Mouse (Mus musculus): ENCODE data around the gene Cep57l1.
A peak's percentile ranks its signal among the peaks of the same experiment; 100 is the strongest.

Cep57l1 gene

GRCm38 (mm10) chr10:41744006-41744405 lies 65.7 kb downstream of the Cep57l1 start:
- no peak for DNase-seq (ENCODE audit: low read depth, low spot score)

DNA sequence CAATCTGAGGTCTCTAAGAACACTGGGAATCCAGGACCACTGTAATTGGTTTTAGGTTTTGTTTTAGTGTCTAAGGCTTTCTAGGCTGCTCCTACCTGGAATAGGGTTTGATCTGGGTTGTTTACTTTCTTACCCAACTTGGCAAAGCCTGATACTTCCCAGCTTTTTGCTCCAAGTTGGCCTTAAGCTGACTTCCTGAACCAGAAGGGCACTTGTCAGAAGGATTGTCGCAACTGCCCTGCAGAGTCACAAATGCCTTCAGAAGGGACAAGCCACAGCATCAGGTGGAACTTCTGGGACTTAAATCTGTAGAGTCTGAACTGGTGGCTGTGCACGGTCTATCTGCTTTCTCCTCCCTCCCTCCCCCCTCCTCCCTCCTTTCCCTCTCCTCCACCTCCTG lies 69.5 kb downstream of the Cep57l1 start:
- DNase-seq (ENCODE audit: low read depth, low spot score): no peak

DNA sequence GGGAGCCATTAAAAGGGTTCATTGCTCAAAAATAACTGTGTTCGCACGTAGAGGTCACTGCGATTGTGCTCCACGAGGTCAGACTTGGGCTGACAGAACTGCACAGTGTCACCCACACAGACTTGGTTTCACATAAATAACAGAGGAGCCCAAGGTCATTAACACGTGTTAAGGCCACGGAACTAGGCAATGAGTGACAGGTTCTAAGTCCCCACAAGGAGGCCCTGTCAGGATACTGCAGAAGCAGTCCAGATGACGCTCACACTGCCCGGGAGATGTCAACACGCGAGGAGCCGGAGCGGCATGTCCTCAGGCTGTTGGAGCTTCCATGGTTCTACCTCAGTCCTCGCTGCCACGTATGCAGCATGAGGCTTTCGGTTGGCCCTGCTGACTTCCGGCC lies 72.4 kb downstream of the Cep57l1 start:
- no peak for DNase-seq (ENCODE audit: low read depth, low spot score)

DNA sequence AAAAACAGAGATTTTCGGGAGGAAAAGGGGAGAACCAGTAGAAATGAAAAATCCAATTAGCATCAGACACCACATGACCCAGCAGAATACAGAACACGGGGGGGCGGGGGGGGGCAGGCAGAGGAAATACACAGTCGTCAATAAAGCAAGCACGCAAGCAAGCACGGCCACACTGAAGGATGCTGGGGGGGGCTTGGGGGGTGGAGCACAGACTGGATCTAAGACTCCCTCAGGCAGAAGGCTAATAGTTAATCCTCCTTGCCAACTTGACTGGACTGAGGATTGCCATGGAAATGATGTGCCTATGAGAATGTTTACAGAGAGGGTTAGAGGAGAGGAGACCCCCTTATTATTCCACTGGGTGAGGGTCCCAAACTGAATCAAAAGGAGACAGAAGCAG lies 74.3 kb downstream of the Cep57l1 start:
- DNase-seq (ENCODE audit: low read depth, low spot score): no peak

DNA sequence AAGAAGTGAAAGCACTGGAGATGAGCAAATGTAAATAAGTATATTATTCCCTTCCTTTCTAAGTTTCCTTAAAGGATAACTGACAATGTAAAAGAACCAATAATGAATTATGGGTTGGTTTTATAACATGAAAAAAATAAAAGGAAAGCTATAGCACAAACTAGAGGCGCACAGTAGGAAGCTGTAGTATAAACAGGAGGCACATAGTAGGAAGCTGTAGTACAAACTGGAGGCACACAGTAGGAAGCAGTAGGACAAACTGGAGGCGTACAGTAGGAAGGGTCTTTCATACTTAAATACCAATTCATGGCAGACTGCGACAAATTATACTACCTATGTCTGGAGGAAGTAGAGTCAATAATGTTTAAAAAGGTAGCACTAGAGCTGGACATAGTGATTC lies 76.5 kb downstream of the Cep57l1 start:
- no peak for DNase-seq (ENCODE audit: low read depth, low spot score)

GRCm38 (mm10) chr10:41731932-41732331 lies 77.7 kb downstream of the Cep57l1 start:
- DNase-seq (ENCODE audit: low read depth, low spot score): peak; percentile 41

- DNase-seq (ENCODE audit: low read depth, low spot score): no peak
These were observed 78.9 kb downstream of the Cep57l1 start for GRCm38 (mm10) chr10:41730746-41731145.

DNA sequence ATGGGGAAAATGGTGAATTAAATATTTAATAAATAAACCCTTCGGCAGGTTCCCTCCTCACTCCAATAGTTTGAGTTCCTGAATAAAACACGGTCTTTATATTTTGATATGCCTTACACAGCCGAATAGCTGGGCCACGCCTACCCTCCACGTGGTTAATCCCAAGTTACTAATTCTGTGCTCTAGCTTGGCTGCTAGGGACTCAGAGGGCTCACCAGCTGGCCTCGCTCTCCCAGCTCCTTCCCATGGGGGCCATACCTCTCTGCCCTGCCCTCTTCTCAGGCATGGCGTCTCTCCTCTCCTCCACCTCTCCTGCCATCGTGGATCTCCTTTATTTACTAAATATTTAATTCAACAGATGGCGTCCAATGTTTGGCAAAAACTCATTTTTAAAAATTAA lies 83.5 kb downstream of the Cep57l1 start:
- DNase-seq (ENCODE audit: low read depth, low spot score): no peak

- no peak for DNase-seq (ENCODE audit: low read depth, low spot score)
These were observed 90.1 kb downstream of the Cep57l1 start for GRCm38 (mm10) chr10:41719587-41719986.

DNA sequence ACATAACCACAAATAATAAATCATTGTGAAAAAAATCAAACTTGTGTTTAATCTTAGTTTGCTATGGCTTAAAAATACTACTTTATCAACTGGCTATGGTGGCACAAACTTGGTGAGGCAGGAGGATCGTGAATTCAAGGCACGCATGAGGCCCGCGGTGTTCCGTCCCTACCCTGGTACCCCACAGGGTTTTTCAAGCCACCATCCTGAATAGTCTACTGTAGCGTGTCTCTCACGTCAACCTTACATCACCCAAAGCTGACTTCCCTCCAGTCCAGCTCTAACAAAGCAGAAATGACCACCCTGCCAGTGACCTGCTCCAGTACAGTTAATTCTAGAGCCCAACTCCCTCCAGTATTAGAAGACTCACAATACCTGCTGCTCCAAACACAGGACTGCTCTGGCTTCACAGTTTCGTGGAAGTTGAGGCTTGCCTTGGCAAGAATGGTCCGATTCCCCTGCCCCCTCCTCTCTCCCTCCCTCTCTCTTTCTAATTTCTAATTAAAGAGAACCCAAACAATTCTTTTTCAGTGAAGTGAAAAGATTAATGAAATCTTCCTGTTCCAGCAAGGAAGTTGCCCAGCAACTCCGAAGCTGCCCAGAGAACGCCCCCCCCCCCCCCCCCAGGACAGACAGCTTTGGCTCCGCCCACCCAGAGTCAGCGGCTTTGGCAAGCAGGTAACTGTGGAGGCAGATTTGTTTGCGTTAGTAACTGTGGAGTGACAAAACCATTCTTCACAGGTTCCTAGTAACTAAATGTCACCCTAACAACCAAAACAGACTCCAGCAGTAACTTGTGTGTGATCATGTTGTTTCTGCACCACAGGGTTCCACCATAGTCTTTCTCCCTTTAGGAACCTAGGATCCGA lies 93.4 kb downstream of the Cep57l1 start, which contains the start of gene Ccdc162:
Ccdc162 (minus strand) TSS at position 606 of the 869 bp plus-strand sequence.
- no peak for DNase-seq (ENCODE audit: low read depth, low spot score)

DNA sequence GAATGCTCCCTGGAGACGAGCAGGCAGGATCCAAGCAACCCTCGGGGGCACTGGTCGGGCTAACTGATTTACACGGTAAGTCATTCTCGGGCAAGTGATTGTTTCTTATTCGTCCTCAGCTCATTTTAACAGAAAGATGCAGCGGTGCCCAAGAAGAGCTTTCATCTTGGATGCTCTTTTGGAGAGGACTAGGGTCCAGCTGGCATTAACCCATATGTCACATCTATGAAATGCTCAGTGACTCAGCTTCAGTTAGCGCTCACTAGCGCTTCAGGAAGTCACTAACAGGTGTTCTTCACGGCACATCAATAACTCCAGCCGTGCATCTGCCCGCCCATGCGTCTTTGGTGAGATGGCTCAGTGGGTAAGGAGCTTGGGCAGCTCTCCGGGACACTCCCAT lies 94.1 kb downstream of the Cep57l1 start:
- DNase-seq (ENCODE audit: low read depth, low spot score): no peak

DNA sequence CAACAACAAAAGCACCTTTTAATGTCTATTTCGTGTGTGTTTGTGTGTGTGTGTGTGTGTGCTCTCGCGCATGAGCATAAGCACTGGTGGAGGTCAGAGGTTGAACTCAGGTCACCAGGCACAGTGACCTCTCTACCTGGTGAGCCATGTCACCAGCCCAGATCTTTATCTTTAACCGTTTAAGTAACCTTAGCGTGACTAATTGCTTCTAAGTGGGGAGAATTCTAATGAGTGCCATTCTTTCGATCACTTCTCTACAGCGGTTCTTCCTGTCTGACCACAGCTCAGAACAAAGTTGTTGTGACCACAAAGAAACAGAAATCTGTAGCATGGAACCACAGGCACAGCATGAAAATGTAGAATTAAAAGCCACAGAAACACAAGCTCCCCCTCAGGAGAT lies 98.2 kb downstream of the Cep57l1 start:
- DNase-seq (ENCODE audit: low read depth, low spot score): no peak

DNA sequence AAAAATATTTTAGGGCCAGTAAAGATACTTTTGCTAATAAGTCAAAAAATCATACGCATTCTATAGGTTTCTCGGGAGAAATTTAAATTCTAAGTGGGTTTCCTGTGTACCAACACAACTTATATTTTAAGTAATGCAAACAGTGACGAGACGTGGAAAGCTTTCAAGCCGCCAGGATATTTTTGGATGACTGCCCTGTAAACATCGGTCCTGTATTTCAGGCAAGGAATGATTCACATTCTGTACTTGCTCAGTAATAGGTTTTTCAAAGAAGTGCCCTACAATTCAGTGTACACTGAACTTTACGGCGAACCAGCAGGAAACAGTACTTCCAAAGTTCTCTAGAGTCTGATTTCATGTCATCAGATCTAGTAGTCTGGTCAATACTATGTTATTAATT lies 98.9 kb downstream of the Cep57l1 start:
- DNase-seq (ENCODE audit: low read depth, low spot score): no peak

- no peak for DNase-seq (ENCODE audit: low read depth, low spot score)
These were observed 100.3 kb downstream of the Cep57l1 start for GRCm38 (mm10) chr10:41709341-41709740.

- DNase-seq (ENCODE audit: low read depth, low spot score): no peak
These were observed 110.0 kb downstream of the Cep57l1 start for GRCm38 (mm10) chr10:41699669-41700068.

GRCm38 (mm10) chr10:41697040-41697439 lies 112.6 kb downstream of the Cep57l1 start:
- no peak for DNase-seq (ENCODE audit: low read depth, low spot score)

DNA sequence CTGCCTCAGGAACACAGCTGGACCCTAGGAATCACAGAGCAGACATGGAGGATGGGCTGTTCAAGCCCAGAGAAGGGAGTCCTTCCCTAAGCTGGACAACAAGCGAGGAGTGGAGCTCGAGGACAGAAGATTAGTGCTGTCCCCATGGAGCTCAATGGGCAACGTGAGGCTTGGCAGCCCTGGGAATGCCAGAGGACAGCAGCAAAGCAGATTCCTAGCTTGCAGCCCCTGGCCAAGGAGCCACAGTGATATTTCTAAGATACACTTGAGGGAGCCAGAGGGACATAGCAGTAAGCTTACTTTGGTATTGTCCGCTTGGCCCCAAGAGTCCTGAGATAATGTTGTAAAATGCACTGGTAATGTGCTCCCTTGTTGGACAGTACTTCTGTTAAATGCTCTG lies 118.7 kb downstream of the Cep57l1 start:
- DNase-seq (ENCODE audit: low read depth, low spot score): no peak

DNA sequence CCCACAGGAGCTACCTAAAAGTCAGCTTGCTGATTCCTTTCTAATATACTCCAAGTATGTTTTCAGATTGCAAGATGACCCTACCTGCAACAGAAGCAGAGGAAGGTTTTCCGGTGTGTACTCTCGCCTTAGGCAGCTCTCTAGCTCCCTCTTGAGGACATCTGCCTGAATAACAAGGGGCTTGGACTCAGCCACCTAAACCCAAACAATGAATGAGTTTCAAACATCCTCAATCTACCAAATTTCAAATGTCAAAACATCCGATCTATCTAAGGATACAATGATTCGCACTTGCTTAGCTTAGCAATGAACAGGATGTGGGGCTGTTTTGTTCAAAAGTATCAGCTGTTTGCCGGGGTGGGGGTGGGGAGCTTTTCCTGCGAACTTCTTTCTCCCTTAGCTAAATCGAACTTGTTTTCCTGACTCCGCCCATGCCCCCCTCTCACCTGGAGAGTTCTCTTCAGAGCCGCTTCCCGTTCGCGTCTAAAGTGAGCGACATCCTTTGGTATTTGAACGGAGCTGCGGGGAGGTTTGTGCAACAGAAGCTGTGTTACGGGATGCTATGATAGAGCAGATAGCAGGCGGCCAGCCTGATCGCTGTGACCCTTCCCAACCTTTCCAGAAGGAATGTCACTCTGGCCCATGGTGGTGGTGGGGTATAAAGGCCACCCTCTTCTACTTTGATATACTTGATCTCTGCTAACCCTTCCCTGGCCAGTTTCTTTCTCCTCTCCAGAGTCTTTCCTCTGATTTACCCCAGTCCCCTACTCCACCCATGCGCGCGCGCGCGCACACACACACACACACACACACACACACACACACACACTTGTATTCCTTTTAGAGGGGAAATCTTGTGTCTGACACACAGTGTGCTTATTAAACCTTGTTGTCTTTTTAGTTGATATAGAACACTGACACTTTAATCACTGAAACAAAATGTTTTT lies 119.5 kb downstream of the Cep57l1 start:
- DNase-seq (ENCODE audit: low read depth, low spot score): no peak

- peak; percentile 39 for DNase-seq (ENCODE audit: low read depth, low spot score)
These were observed 125.1 kb downstream of the Cep57l1 start for GRCm38 (mm10) chr10:41684548-41684996.

GRCm38 (mm10) chr10:41682546-41683393 lies 126.9 kb downstream of the Cep57l1 start:
- peak; percentile 73 for DNase-seq (ENCODE audit: low read depth, low spot score)

- peak; percentile 68 for DNase-seq (ENCODE audit: low read depth, low spot score)
These were observed 130.8 kb downstream of the Cep57l1 start for GRCm38 (mm10) chr10:41678746-41679360.
